Mouse (Mus musculus) bone marrow macrophage, adult 2 months (primary cell): ENCODE measurements at regions not wholly inside any gene's neighbourhood (a gene's known extent, or its start where the extent isn't known, plus 50 kb on each side); places are given as distances from the start of the nearest gene placed in this dataset.

ENCODE experiments used
- H3K27ac ChIP-seq: 2 replicates; pipeline ENCODE4 v1.5.1; 2012; ENCODE audit warnings: low read depth, low read length; ENCODE audit not compliant: insufficient read depth
- H3K4me1 ChIP-seq: 2 replicates; pipeline ENCODE4 v1.6.1; 2012; ENCODE audit warnings: low read length; ENCODE audit not compliant: control insufficient read depth, insufficient read depth
- H3K4me3 ChIP-seq: 2 replicates; pipeline ENCODE4 v1.5.1; 2012; ENCODE audit warnings: mild to moderate bottlenecking, low read length, moderate library complexity; ENCODE audit not compliant: insufficient read depth
- CTCF ChIP-seq: IDR thresholded peaks from 2 replicates; pipeline ENCODE4 v1.5.1; 2012; ENCODE audit warnings: low read depth, mild to moderate bottlenecking, low read length, moderate library complexity
- POLR2A ChIP-seq: IDR thresholded peaks from 2 replicates; pipeline ENCODE4 v1.6.1; 2012; ENCODE audit warnings: mild to moderate bottlenecking, low read depth, low read length, borderline replicate concordance

DNA sequence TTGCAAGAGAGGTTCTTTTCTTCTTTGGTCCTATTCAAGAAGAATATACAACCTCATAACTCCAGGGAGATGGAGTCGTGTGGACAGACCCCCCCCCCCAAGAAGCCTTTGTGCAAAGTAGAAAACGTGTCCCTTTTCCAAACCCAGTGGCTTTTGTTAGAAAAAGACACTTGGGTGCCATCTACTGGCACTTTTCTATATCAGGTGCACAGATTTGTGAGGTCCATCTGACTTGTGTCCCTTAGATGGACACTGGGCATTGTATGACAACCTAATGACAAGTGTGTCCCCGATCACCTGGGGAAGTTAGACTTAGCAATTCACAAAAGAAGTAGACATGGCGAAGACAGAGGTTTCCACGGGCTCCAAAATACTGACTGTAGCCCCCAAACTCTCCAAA, 361.1 kb upstream of the Jmjd1c start:
- Histone ChIP-seq H3K4me3 (no peak overlapping the region), H3K27ac (no peak overlapping the region), H3K4me1 (no peaks in the 10 kb centered on the region)
- TF ChIP-seq CTCF (no peak), POLR2A (no peak)

DNA sequence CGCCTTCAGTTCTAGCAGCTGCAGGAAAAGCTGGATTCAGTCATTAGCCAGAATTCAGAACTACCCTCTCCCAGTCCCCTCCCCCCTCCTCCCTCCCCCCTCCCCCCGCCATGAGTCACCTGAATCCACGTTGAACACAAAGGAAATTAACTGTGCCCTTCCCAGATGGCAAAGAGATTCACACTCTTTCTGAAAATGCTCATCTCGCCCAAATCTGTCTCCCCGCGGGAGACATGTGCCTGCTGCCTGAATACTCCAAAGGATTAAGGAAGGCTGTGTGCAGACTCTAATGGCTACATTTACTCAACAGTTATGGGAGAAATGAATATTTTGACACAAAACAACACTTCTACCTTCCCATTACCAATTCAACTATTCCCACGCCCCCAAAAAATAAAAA, 356.9 kb upstream of the Jmjd1c start:
- H3K27ac ChIP-seq = no peak overlapping the region
- TF ChIP-seq CTCF (no peak), POLR2A (no peak)
- H3K4me3 ChIP-seq = no peak overlapping the region
- H3K4me1 ChIP-seq = no peaks in the 10 kb centered on the region

DNA sequence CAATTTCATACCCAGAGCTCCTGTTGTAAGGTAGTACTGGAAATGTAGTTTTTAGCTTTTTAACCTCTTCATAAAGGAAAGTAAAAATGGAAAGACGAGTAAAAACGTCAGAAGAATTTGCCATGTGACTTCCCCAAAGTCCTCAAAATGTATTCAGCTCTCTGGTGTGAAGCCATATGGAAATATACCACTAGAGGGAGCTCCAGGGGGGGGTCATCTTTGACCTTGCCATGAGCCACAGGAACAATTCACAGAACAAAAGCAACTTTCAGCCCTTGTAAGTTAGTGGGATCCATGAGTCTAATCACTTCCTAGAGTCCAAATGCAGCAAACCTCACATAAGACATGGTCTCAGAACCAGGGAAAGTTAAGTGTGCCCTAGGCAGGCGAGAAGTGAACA, 354.1 kb upstream of the Jmjd1c start:
- H3K27ac ChIP-seq = no peak overlapping the region
- no peaks in the 10 kb centered on the region for H3K4me1 ChIP-seq
- no peak overlapping the region for H3K4me3 ChIP-seq
- TF ChIP-seq POLR2A = no peak
- TF ChIP-seq CTCF = no peak

DNA sequence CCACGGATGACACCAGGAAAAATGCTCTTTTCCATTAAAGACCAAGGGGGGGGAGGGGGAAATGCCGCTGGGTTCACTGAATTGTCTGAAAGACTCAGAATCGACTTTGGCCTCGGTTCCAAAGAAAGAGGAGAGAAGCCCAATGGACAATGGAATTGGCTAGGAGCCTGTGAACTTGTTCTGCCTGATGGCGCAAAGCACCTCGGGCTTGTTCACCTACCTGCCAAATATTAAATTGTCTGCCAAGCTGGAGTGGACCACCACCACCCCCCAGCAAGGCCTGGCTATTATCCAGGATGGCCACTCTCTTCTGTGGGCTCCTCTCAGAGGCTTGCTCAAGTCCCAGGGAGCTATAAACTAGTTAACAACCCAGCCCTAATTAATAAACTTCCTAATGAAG, 352.7 kb upstream of the Jmjd1c start:
- TF ChIP-seq CTCF (no peak), POLR2A (no peak)
- H3K4me3 ChIP-seq = no peak overlapping the region
- no peak overlapping the region for H3K27ac ChIP-seq

DNA sequence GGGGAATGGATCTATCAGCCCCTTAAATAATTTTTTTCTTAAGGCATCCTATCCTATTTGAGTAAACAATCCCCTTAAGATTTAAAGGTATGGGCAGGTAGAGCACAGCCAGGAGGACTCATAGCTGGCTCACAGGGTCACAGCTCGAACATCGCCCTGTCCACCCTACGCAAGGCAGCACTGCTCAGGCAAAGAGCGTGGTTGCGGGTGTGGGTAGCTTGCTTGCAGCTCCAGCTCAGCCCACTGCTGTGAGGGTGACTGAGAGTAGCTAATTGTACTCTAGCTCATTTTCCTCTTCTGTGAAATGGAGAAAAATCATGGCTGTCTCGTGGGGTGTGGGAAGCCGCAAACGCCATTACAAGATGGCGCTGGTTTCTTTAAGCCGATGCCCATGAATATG, 350.1 kb upstream of the Jmjd1c start:
- Histone ChIP-seq H3K4me3 (no peak overlapping the region), H3K27ac (no peak overlapping the region), H3K4me1 (no peaks in the 10 kb centered on the region)
- no peak for TF ChIP-seq POLR2A
- no peak for TF ChIP-seq CTCF

More for the DNA sequence above, 352.7 kb upstream of the Jmjd1c start:
- no peaks in the 10 kb centered on the region for H3K4me1 ChIP-seq

DNA sequence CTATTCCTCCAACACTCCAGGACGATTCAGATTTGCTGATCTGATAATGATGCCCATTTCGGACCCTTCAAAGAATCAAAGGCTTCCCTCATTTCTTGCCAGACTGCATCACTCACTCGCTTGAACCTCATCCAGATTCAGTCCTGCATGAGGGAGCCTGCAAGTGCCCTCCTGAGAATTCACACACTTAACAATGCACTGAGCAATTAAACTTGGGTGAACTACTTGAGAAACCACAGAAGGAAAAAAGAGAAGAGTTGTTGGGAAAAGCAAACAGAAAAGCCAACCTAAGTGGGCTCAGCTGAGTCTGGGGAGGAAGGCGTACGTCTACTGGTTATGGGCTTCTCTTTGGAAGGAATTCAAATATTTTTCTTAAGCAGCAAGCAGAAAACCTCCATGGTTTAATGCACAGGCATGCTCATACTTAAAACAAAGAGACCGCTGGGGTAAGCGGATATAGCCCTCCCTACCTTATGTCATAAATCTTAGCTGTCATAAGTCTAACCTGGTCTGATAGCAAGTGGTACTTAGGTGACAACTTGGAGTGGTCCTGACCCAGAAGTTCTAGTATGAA, 343.6 kb upstream of the Jmjd1c start:
- H3K4me3 ChIP-seq = no peak overlapping the region
- TF ChIP-seq POLR2A (no peak), CTCF (no peak)
- no peaks in the 10 kb centered on the region for H3K4me1 ChIP-seq
- no peak overlapping the region for H3K27ac ChIP-seq

DNA sequence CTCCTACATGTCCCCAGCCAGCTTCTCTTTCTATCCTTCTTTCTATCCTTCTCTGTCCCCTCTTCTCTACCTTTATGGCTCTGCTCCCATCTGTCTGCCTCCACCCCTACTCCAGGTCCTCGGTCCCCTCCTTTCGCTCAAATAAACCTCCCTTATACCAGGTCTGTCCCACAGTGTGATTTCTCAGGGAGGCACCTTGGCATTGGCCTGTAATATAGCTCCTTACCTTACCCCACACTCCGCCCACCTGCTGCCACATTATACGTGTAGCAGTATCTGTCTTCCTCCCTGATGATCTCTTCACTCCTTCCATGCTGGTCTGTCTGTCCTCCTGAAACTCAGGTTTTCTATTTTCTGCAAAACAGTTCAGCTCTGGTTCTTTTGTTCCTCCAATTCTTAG, 339.1 kb upstream of the Jmjd1c start:
- TF ChIP-seq POLR2A (no peak), CTCF (no peak)
- Histone ChIP-seq H3K27ac (no peak overlapping the region), H3K4me1 (no peaks in the 10 kb centered on the region), H3K4me3 (no peak overlapping the region)

DNA sequence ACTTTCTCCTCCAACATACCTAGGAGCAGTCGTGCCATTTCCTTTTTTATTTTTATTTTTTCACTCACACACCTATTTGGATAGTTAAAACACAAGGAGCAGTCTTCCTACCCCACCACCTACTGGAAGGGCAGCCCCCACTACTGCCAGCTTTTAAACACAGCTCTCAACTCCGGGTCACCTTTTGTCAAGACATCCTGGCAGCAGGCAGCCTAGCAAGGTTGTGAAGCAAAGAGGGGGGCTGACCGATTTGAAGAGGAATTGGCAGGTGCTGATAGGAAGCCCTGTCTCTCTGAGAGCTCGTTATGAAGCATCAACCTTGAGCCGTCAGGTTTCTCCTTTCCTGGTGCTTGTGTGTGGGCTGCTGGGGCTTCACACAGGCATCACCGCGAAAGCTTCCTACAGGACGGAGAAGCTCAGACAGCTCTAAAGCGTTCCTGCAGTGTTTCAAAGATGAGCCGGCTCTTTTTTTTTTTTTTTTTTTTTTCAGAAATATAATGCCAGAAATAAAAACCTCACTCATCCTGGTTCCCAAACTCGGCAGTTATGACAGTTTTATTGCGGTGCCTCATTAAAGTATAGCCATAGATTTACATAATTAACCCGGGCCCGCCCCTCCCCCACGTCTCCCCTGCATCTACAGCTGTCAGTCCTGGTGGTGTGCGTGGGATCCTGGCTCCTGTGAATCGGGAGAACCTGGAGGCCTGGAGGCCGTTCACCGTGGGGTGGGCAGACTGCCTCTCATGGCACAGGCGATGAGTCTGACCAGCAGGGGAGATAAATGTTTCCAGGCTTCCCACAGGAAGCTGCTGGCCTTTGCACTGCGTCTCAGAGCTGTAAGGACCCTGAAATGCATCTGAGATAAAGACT, 325.5 kb upstream of the Jmjd1c start:
- H3K4me3 ChIP-seq = no peak overlapping the region
- no peaks in the 10 kb centered on the region for H3K4me1 ChIP-seq
- H3K27ac ChIP-seq = no peak overlapping the region
- TF ChIP-seq CTCF = no peak
- TF ChIP-seq POLR2A = no peak

DNA sequence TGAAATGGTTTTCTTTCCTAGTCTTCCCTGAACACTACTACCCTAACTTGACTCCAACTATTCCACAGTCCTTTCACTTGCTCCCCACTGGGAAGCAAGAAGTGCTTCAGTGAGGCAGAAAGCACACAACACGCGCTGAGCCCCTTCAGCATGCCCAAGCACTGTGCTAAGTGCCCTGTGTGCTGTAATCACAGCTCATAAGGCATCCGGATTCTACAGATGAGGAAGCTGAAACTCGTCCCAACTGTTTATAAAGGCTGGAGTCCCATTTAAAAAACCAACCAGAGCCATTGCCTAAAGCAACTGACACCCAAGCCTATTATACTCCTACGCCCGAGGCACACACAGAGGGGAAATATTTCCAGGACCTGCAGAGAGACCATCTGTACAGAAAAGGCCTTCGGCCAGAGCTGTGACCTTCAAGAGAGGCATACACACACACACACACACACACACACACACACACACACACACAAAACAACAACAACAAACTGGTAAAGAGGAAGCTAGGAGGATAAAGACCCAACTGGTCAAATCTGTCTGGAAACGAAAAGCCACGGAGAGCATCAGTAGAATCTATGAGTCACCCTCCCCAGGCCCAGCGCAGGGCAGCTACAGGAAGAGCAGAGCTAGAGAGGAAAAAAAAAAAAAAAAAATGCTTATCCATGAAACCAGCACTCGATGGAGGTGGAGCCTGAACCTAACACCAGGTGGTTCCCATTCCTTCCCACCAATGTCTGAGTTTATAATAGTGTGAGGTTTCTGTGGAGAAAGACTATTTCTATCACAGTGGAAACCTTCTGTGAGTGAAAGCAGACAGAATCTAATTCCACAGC, 315.4 kb upstream of the Jmjd1c start:
- peaks cover 2% of the 10 kb centered on the region; the same call in 1 of the 2 replicates for H3K4me1 ChIP-seq
- TF ChIP-seq CTCF = no peak
- TF ChIP-seq POLR2A = no peak
- no peak overlapping the region for H3K4me3 ChIP-seq
- no peak overlapping the region for H3K27ac ChIP-seq

DNA sequence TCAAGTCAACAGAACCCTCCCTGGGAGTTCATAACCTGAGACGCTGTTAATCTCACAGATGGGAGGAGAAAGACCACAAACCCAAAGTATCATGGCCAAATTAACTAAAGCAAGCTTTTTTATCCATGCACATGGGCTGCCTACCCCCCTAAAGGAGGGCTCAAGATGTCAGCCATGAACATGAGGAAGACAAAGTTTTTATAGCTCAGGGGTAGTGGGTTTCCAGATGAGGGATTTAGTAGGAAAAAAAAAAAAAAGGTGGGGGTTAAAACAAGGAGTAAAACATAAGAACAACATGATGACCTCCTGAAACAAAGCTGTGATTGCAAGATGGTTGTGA, 314.8 kb upstream of the Jmjd1c start:
- no peak for TF ChIP-seq POLR2A
- TF ChIP-seq CTCF = no peak
- no peak overlapping the region for H3K27ac ChIP-seq

More for the DNA sequence above, 314.8 kb upstream of the Jmjd1c start:
- no peak overlapping the region for H3K4me3 ChIP-seq
- no peaks in the 10 kb centered on the region for H3K4me1 ChIP-seq
